Mouse (Mus musculus) liver, embryonic 14.5 days (tissue): ENCODE data around the gene Tulp3. TPM values are rescaled to one million over a fixed set of nuclear protein-coding genes. Genes with fewer than 3 reads are reported as not detected.
A peak's percentile ranks its signal among the peaks of the same experiment; 100 is the strongest.

Source experiments
- ATAC-seq: fragments of 200-750 bp; cut with Nextera tagmentation; 2 replicates; pipeline ENCODE4 v1.8.0; 2017; ENCODE audit warnings: moderate number of reproducible peaks, mild to moderate bottlenecking, moderate library complexity; ENCODE audit not compliant: insufficient read depth
- DNase-seq, 3 experiments: peaks; one replicate each; pipeline ENCODE4 v3.0.0-alpha.2; 2012 to 2013; ENCODE audit warnings: low read depth in 3 of 3, low spot score in 3 of 3
- H3K27ac ChIP-seq: fragments of 300-500 bp; sonication (generic); 2 replicates; pipeline ENCODE4 v1.5.1; 2014; ENCODE audit warnings: moderate library complexity, mild to moderate bottlenecking, control low read depth, inconsistent platforms
- H3K27me3 ChIP-seq: fragments of 300-500 bp; sonication (generic); 2 replicates; pipeline ENCODE4 v1.6.1; 2014; ENCODE audit warnings: mild to moderate bottlenecking, low read length, moderate library complexity; ENCODE audit not compliant: control insufficient read depth, insufficient read depth
- H3K36me3 ChIP-seq: fragments of 300-500 bp; sonication (generic); replicated peaks from 2 replicates; pipeline ENCODE4 v1.6.1; 2014; ENCODE audit warnings: low read depth; ENCODE audit not compliant: control insufficient read depth, insufficient read depth
- H3K4me1 ChIP-seq, 2 experiments: fragments of 200-500 bp in 1 of 2; fragments of 300-500 bp in 1 of 2; sonication (generic) in 1 of 2; replicated peaks; 2 replicates each; pipeline ENCODE4 v1.6.1; 2012 to 2014; ENCODE audit warnings: antibody characterized with exemption in 1 of 2, inconsistent platforms in 1 of 2, low read length in 1 of 2; ENCODE audit not compliant: control insufficient read depth in 2 of 2, insufficient read depth in 2 of 2
- H3K4me2 ChIP-seq: fragments of 300-500 bp; sonication (generic); 2 replicates; pipeline ENCODE4 v1.6.1; 2014; ENCODE audit warnings: low read depth, mild to moderate bottlenecking, control low read depth, moderate library complexity
- H3K4me3 ChIP-seq, 2 experiments: fragments of 200-500 bp in 1 of 2; fragments of 300-500 bp in 1 of 2; sonication (generic) in 1 of 2; 2 replicates each; pipeline ENCODE4 v1.5.1; 2012 to 2014; ENCODE audit warnings: low read depth in 2 of 2, low read length in 2 of 2, mild to moderate bottlenecking in 2 of 2, control low read depth in 1 of 2, inconsistent platforms in 1 of 2, moderate library complexity in 1 of 2; ENCODE audit not compliant: insufficient read depth in 1 of 2
- H3K9ac ChIP-seq: fragments of 300-500 bp; sonication (generic); replicated peaks from 2 replicates; pipeline ENCODE4 v1.6.1; 2014; ENCODE audit warnings: mild to moderate bottlenecking, control low read depth, moderate library complexity
- H3K9me3 ChIP-seq: fragments of 300-500 bp; sonication (generic); 2 replicates; pipeline ENCODE4 v1.6.1; 2016; ENCODE audit warnings: low read length, mixed read lengths; ENCODE audit not compliant: control insufficient read depth
- CTCF ChIP-seq: IDR thresholded peaks from 2 replicates; pipeline ENCODE4 v1.5.1; 2016; ENCODE audit warnings: antibody characterized with exemption, low read depth, control low read depth
- EP300 ChIP-seq: IDR thresholded peaks from 2 replicates; pipeline ENCODE4 v1.6.1; 2016; ENCODE audit warnings: antibody characterized with exemption, low read depth
- WGBS: fragments of 180-500 bp; shearing (Covaris S2); extraction: QIAGEN DNeasy Blood & Tissue Kit; methylation state at CpG from one replicate; pipeline ENCODE4 v1.1.7; 2014; ENCODE audit not compliant: insufficient replicate concordance; 5-methylcytosine and 5-hydroxymethylcytosine counted together
- polyA plus RNA-seq, 2 experiments: library from polyadenylated mRNA; depleted of rRNA in 1 of 2; stranded (reverse) in 1 of 2; unstranded in 1 of 2; fragments of >200 nt; fragmentation: Nextera tagmentation in 1 of 2; extraction: Ambion mirVana in 1 of 2; gene quantifications; 2 replicates each; pipeline versions ENCODE4 v1.2.1 to v1.2.3; 2012 to 2014

The Tulp3 gene
- polyA plus RNA-seq (2012; rRNA removed) (2.2 and 2.9 TPM in 2 replicates), polyA plus RNA-seq (2014; fragmentation: Nextera tagmentation; extraction: Ambion mirVana) (1.8 TPM in 2 replicates)

DNA sequence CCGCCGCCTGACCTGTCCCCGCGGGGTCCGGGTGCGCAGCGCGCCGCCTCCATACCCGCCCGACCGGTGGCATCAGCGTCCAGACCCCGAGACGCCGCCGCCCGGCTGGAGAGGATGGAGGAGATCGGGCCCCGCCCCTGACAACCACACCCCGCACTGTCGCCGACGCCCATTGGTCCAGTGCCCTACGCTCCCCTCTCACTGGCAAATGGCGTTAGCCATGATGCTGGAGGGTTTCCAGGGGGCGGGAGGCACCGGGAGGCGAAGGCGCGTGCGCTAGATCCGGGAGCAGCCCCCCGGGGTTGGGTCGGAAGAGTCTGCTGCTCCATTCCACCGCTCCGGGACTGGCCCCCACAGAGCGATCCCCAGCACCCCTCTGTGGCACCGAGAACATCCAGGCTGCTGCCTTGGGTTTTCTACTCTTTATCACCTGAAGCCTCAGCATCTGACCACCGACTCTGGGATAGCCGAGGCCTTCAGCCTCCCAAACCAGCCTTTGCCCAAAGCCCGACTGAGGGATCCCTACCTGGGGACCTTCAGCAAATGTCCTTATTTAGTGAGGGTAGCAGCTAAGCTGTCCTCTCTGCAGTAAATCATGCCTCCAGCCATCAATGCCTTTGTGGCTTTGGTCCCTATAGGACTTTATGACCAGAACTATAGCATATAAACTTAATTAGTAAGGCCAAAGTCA is at the start of gene Tulp3:
Gene Tulp3 (minus strand): TSS at position 126 of the 691 bp plus-strand sequence.
- H3K4me2 ChIP-seq = peak within 1 kb of the TSS; percentile 79
- DNase-seq (peak; percentile 71 to 76 (median 74)), ATAC-seq (peak; percentile 99)
- WGBS = under 1% methylated on average over 42 of the region's 42 CpGs
- H3K36me3 ChIP-seq = peaks cover 20% of the 10 kb centered on the region
- H3K27ac ChIP-seq = no peak within 1 kb of the TSS
- no peaks in the 10 kb centered on the region for H3K9me3 ChIP-seq
- peak within 1 kb of the TSS; percentile 64 to 70 for H3K4me3 ChIP-seq
- peak within 1 kb of the TSS; percentile 10 for H3K9ac ChIP-seq
- H3K27me3 ChIP-seq = peaks cover 10% of the 10 kb centered on the region
- peaks cover 2 to 5% of the 10 kb centered on the region in 2 experiments; a peak in 3 of 4 replicates for H3K4me1 ChIP-seq
- TF ChIP-seq CTCF (no peak), EP300 (no peak)

- H3K4me2 ChIP-seq = no peak overlapping the region
- peaks cover 13% of the 10 kb centered on the region for H3K36me3 ChIP-seq
- no peaks in the 10 kb centered on the region for H3K4me1 ChIP-seq
- TF ChIP-seq CTCF = no peak
- TF ChIP-seq EP300 = no peak
- H3K27ac ChIP-seq = no peak overlapping the region
- 53% methylated on average over 5 of the region's 5 CpGs for WGBS
- no peaks in the 10 kb centered on the region for H3K9me3 ChIP-seq
- H3K27me3 ChIP-seq = no peaks in the 10 kb centered on the region
- H3K4me3 ChIP-seq = no peak overlapping the region
- no peak overlapping the region for H3K9ac ChIP-seq
- ATAC-seq = no peak
- DNase-seq = no peak
Observed at GRCm38 (mm10) chr6:128404708-128405107, 49.1 kb upstream of the Tulp3 start.

- 61% methylated on average over 21 of the region's 21 CpGs for WGBS
- no peak for DNase-seq
- ATAC-seq = no peak
- no peaks in the 10 kb centered on the region for H3K9me3 ChIP-seq
- peak overlapping the region; percentile 29; the same call in 1 of the 2 replicates for H3K4me2 ChIP-seq
- H3K4me3 ChIP-seq = no peak overlapping the region
- H3K9ac ChIP-seq = no peak overlapping the region
- H3K4me1 ChIP-seq = no peaks in the 10 kb centered on the region
- no peaks in the 10 kb centered on the region for H3K27me3 ChIP-seq
- H3K36me3 ChIP-seq = no peaks in the 10 kb centered on the region
- TF ChIP-seq EP300 (no peak), CTCF (no peak)
- H3K27ac ChIP-seq = no peak overlapping the region
Observed at GRCm38 (mm10) chr6:128399421-128400185, 44.0 kb upstream of the Tulp3 start.

DNA sequence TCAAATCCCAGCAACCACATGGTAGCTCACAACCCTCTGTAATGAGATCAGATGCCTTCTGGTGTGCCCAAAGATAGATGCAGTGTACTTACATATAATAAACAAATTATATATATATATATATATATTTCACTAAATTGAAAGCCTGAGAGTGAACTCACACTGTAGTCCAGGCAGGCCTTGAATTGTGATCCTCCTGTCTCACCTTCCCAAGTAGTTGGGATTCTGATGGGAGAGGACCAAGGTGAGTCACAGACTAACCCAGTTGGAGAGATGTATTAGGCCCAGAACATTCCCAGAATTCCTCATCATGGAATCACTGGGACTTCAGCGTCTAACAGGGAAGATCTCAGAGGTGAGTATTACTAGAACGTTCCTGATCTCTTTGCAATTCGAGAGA is 43.3 kb upstream of the Tulp3 start, which contains the start of gene Nrip2:
Gene Nrip2 (plus strand): TSS at position 301 of the 400 bp plus-strand sequence.
- Histone ChIP-seq H3K4me2 (peak within 1 kb of the TSS; percentile 29; the same call in 1 of the 2 replicates), H3K4me3 (no peak within 1 kb of the TSS), H3K27me3 (no peaks in the 10 kb centered on the region), H3K36me3 (no peaks in the 10 kb centered on the region), H3K27ac (no peak within 1 kb of the TSS), H3K9ac (no peak within 1 kb of the TSS), H3K9me3 (no peaks in the 10 kb centered on the region), H3K4me1 (no peaks in the 10 kb centered on the region)
- DNase-seq = no peak
- 69% methylated on average over 3 of the region's 3 CpGs for WGBS
- ATAC-seq = no peak
- TF ChIP-seq CTCF = no peak
- TF ChIP-seq EP300 = no peak
